Mouse (Mus musculus): ENCODE results near the gene Arhgap1.

Arhgap1 gene

GRCm38 (mm10) chr2:91695436-91696224, 46.0 kb downstream of the Arhgap1 start:
- DNase-seq (ENCODE audit: low spot score in 2 of 2) = no peak

- DNase-seq (ENCODE audit: low spot score in 2 of 2) = no peak
These were observed 46.5 kb downstream of the Arhgap1 start for GRCm38 (mm10) chr2:91696225-91696590.

DNA sequence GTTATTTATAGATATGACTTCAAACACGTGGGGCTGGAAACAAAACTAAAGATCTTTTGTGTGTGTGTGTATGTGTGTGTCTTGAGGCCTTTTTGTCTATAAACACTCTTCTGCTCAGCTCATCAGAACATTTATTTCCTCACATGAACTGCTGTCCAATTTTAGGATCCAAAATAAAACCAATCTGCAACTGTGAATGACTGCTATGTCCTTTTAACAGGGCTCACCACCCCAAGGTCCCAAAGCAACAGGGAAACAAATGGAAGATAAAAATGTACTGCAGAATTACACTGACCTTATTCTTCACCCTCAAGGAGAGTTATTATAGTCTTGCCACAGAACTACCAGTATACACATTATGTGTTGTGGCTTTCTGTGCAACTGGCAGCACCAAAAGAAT, 49.6 kb downstream of the Arhgap1 start:
- no peak for DNase-seq (ENCODE audit: low spot score in 2 of 2)

- DNase-seq (ENCODE audit: low spot score in 2 of 2) = no peak
These were observed 51.7 kb downstream of the Arhgap1 start for GRCm38 (mm10) chr2:91701366-91701765.

GRCm38 (mm10) chr2:91705736-91706135, 56.1 kb downstream of the Arhgap1 start:
- no peak for DNase-seq (ENCODE audit: low spot score in 2 of 2)

DNA sequence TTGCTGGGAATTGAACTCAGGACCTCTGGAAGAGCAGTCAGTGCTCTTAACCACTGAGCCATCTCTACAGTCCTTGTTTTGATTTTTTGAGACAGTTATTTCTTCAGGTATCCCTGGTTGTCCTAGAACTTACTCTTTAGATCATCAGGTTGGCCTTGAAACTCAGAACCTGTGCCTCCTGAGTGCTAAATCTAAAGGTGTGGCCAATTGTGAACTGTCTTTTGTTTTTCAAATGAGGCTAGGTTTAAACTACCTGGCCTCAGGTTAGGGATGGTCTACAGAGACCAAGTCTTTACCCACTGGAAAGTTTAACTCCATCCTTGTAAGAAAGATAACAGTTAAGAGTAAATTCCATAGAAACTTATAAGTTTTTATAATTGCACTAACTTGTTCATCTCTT, 56.8 kb downstream of the Arhgap1 start:
- DNase-seq (ENCODE audit: low spot score in 2 of 2) = no peak

DNA sequence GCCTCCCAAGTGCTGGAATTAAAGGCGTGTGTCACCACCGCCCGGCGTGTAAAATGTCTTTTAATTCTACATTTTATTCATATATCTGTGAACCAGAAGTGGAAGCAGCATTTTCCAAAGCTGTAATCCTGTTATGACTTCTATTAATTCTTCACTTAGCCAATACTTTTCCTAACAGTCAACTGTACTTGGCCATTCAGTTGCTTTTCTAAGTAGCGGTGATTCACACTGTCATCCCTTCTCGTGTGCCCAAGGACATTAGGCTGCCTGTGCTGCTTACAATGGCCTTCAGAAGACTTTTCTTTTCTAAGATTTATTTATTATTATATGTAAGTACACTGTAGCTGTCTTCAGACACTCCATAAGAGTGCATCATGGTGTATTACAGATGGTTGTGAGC, 58.7 kb downstream of the Arhgap1 start:
- DNase-seq (ENCODE audit: low spot score in 2 of 2) = no peak

- DNase-seq (ENCODE audit: low spot score in 2 of 2) = peak; percentile 77 to 90
These were observed 60.9 kb downstream of the Arhgap1 start, which contains the start of the genes Atg13 and Harbi1 for GRCm38 (mm10) chr2:91710272-91711234. Gene Atg13 (minus strand): TSS chr2:91710576. Gene Harbi1 (plus strand): TSS chr2:91710852.

- DNase-seq (ENCODE audit: low spot score in 2 of 2) = no peak
These were observed 61.7 kb downstream of the Arhgap1 start for GRCm38 (mm10) chr2:91711256-91711925.

DNA sequence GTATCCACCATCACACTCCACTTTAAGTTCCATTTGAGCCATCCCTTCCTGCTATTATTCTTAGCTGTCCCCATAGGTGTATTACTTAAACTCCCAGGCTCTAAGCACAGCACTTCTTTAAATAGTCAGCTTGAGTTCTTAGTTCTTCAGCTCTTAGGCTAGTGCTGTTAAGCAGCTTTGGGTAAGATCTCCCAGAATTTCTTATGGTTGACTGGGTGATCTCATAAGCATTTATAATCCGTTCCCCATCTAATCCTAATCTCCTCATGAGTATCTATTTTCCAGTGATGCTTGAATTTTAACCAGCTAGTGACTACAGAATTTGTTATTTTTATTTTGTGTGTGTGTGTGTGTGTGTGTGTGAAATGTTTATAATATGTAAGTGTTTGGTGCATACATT, 65.3 kb downstream of the Arhgap1 start:
- DNase-seq (ENCODE audit: low spot score in 2 of 2) = no peak

DNA sequence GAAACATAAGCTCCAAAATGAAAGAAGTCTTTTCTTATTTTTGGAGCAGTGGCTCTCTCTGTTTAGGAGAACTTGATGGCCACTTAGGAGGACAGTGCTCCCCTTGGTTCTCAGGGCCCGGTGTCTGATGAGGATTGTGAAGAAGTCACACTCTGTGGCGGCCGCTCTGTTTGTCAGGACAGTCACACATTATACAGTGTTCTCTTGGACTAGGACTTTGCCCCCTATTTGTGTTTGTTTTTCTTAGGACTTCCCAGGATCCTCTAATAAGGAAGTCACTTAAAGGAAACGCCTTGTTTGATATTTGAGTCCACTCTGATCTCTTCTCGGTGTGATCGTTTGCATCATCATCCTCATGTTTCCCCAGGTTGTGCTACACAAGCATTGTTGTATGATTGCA, 68.6 kb downstream of the Arhgap1 start:
- no peak for DNase-seq (ENCODE audit: low spot score in 2 of 2)
